Mouse (Mus musculus) kidney, adult 8-10 months (tissue): Measurements from ENCODE around the gene Cabp2.
"Not testable (repeated sequence)": the region's sequence is repeated elsewhere in the genome, so short reads cannot be mapped to it uniquely, and the experiment has no call there.

Experiments used
- DNase-seq, 2 experiments: peaks; one replicate each; pipeline ENCODE4 v3.0.0; 2022

The Cabp2 gene

DNA sequence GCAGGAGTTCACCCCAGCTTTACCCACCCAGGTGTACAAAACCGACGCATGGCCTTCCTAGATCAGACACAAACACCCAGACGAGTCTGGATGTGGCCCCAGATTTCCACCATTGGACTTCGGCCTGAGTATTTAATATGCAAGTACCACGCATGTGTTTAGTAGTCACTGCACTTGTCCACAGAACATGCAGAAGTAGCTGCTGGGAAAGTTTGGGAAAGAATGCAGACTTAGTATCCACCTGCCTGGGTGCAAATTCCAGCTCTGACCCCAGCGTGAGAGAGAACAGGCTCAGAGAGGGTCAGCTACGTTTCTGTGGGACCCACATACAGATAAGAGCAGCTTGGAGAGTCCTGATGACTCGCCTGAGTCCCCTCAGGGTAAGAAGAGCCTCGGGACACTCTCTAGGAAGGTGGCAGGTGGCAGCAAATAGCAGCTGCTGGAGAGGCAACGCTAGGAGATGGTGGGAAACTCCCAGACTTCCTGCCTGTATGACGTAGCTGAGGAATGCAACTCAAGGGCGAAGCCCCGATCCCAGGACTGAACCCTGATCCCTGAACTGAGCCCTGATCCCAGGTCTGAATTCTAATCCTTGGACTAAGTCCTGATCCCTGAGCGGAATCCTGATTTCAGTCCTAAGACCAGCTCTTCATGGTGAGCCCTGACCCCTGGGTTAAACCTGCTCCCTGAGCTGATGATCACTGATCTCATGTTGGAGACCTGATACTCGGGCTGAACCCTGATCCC, 25.3 kb upstream of the Cabp2 start:
- DNase-seq, result peak; percentile 61 to 63

DNA sequence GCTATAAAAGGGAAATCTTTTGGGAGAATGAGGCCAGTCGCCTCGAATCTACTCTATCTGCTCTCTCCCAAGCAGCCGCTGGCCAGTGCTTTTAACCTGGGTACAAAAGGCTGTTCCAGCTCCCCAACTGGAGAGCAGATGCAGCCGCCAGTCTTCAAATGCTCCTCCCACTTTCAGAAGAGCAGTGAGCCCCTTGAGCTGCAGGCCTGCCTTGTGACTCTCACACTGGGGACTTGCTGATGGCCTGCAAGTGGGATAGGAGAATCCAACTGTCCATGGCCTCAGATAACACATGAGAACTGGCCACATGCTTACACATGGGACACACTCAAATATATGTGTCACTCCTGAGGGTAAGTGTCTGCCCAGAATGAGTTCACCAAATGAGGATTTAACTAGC, 24.7 kb upstream of the Cabp2 start:
- no peak for DNase-seq

DNA sequence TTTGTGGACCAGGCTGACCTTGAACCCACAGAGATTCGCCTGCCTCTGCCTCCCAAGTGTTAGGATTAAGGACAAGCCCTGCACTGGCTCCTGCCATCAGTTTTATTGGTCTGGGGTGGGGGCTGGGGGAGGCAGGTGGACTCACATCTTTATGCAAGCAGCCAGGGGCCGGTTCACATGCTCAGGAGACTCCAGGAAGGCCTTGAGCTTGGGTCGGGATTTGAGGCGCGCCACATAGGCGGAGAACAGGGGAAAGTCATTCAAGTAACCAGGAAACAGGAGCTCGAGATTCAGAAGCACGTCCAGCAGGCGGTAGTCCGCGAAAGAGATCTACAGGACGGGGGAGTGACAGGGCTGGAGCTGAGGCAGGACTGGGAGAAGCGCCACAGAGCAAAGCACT, 24.0 kb upstream of the Cabp2 start:
- no peak for DNase-seq

DNA sequence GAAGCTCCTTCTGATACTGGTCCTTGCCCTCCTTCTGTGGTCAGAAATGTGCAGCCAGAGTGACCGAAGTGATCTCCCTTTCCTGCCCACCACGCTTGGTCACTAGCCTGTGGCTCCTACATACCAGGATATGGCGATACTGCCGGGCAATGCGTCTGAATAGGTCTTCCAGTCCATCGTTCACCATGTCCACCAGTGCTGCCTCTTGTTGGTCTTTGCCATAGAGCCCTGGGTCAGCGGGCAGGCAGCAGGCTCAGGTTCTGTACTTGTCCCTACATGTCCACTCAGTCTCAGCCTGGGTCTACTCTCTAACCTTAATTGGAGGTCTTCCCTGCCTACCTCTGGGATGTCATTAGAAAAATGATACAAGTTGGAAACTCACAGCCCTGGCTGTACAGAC, 23.4 kb upstream of the Cabp2 start:
- DNase-seq, result no peak

DNA sequence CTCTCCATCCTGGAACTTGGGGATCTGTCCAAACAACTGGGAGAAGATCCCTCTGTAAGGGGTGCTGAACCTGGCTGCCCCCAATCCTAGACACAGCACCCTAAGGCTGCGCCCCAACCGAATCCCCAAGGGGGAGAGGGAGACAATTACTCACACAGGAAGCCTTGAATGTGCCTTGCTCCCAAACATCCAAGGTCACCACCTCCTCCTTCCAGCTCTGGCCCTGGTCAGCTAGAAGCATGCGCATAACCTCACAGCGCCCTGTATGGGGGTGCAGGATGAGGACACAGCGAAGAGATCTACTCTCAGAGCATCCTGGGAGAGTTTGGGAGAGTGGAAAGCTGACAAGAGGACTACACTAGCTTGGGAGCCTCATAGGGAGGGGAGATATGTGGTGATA, 22.8 kb upstream of the Cabp2 start:
- no peak for DNase-seq

DNA sequence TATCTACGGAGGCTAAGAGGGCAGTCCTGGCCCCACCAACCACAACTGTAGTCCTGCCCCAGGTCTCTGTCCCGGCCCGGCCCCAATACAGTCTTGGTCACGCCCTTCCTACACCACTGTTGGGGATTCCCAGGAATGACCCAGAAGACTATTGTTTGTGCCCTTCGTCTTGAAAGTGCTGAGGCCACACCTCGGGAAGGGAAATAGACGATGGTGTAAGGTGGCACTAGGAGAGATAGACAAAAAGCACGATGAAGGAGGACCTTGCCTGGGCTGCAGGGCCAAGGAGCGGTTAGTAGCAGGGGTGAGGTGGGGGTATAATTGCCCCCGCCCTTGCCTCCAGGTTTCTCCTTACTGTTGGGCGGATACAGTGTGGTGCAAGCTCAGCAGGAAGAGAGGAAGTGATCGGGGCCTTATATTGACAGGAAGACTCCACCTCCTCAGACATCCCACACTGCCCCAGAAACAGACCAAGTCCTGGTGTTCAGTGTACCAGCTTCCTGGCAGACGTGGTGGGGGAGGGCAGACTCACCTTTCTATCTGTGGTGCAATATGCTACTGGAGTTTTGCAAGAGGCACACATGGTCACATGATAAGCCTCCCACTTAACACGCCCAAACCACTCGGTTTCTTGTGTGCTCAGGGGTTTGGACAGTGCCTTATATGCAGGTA, 22.2 kb upstream of the Cabp2 start, which contains the start of gene Gstp3:
Gene Gstp3, minus strand, starts transcription at position 501 of the 672 bp plus-strand sequence.
- no peak for DNase-seq

DNA sequence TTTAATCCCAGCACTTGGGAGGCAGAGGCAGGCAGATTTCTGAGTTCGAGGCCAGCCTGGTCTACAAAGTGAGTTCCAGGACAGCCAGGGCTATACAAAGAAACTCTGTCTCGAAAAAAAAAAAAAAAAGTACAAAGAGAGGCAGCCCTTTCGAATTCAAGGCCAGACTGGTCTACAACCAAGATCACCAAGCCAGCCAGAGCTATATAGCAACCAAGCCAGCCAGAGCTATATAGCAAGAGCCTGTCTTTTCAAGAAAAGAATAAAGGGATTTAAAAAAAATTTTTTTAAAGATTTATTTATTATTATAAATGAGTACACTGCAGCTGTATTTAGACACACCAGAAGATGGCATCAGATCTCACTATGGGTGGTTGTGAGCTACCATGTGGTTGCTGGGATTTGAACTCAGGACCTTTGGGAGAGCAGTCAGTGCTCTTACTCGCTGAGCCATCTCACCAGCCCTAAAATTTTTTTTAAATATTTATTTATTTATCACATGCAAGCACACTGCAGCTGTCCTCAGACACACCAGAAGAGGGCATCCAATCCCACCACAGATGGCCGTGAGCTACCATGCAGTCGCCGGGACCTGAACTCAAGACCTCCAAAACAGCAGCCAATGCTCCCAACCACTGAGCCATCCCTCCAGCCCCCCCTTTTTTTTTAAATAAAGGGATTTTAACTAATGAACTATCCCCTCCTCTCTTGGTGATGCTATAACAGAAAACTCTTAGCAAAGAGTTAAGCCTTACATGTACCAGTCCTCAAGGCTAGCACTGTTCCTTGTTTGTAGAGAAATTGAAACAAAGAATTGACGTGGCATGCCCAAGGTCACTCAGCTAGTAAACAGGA, 21.1 kb upstream of the Cabp2 start:
- DNase-seq, result not testable (repeated sequence)

DNA sequence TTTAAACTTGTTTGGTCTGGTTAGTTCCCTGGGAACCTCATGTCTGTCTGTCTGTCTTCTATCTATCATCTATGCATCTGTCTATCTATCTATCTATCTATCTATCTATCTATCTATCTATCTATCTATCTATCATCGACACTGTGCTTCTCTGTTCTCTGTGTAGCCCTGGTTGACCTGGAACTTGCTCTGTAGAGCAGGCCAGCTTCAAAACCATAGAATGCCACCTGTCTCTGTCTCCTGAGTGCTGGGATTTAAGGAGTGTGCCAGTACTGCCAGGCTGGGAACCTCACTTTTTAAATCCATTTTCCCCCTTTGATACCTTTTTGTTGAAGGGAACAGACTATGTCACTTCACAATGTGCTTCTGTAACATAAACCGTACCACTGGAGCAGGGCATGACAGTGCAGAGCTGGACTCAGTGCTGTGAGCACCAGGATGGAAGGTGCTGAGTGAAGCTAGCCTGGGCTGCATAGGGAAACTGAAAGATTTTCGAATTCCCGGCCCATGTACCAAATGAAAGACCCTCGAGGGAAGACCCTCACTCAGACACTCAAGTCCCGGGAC, 20.4 kb upstream of the Cabp2 start:
- DNase-seq, result no peak

DNA sequence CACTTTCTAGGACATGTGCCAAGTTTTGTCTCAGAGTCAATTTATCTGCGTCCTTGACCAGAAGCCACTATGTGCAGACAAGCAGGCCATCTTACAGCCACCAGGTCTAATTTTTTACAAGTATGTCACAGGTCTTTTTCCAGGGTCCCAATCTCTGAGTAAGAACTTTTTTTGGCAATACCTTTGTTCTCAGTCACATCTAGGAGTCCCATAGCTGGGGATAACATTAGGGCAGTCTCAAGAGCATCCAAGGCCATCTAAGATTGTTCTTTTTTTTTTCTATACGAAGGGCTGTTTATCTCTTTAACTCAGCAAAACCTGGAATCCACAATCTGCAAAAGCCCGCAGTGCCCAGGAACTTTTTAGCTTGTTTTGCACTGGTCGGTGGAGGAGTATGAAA, 18.0 kb upstream of the Cabp2 start:
- DNase-seq, result not testable (repeated sequence)

DNA sequence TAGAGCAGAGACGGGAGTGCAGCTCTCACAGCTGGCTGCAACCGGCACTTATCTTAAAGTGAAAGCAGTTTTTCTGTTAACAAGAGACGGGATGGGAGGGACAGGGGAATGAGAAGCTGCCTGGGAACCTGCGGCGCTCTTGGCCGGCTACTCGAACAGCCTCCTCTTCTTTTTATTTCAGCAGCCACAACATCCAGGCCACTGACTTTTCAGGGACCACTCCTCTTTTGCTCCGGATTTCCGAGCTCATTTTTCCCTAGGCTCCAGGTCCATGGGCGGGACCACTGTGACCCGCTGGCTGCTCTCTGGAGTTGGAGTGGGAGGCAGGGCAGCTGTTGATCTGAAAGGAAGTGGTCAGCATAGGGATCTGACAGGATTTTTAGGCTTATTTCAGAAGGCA, 16.9 kb upstream of the Cabp2 start:
- DNase-seq, result not testable (repeated sequence)

DNA sequence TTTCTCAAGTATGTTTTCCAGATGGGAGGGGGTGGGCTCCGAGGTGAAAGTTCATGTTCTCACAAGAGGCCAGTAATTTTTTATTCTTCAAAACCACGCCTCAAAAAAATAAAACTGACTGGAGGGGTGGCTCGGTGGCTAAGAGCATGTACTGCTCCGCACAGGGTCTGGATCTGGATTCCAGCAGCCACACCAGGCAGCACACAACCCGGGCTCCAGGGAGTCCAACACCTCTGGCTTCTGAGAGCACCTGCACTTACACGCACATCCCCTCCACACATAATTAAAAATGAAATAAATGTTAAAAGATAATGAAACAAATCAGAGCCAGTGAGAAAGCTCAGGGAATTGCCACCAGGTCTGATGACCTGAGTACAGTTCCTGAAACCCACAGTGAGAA, 15.1 kb upstream of the Cabp2 start:
- peak in 1 of 2 experiments; percentile 51 for DNase-seq

DNA sequence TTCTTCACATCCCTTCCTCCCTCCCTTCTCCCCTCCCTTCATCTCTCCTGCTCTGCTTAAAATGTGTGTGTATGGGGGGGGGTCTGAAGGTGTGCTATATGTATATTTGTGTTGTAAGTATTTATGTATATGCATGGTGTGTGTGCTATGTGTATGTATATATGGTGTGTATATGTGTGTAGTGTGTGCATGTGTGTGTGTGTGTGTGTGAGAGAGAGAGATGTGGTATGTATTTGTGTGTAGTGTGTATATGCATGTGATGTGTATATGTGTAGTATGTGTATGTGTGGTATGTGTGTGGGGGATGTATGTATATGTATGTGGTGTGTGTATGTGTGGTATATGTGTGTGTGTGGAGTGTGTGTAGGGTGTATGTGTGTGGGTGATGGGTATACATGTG, 14.5 kb upstream of the Cabp2 start:
- DNase-seq, result no peak

DNA sequence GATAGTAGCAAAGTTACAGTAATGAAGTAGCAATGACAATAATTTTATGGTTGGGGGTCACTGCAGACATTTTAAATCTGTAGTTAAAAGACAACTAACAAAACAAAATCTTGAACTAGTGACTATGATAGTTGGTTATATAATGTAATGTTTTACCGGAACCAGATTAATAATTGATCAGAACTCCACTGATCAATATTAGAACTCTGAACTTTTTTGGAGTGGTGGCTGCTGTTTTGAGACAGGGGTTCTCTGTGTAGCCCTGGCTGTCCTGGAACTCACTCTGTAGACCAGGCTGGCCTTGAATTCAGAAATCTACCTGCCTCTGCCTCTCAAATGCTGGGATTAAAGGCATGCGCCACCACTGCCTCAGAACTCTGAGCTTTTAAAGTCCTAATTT, 13.1 kb upstream of the Cabp2 start:
- not testable (repeated sequence) for DNase-seq

DNA sequence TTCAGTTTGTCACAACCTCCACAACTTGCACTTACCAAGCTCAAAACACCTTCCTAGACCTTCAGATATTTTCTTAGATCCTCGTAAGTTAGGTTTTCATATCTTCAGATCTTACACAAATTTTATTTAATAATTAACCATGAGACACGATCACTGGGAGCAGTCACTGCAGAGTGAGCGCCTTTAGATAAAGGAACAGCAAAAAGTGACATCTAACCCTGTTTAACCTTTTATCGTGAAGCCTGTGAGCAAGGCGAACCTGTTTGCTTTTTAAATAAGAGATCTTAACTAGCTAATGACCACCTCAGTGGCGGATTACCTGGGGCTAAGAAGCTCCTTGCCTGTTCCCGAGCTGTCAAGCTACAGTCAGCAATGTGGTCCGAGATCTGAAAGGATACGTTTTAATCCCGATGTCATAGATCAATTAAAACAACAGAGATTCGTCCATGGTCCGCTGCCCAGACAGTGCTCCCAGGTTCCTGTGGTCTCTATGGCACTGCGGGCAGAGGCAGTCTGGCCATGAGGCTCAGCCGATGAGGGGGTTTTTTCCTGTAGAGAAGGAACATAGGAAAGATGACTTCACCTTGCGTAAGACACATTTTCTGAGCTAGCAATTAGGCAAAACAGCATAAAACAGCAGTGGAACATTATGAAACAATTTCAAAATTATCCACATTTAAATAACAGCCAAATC, 12.5 kb upstream of the Cabp2 start:
- no peak for DNase-seq

DNA sequence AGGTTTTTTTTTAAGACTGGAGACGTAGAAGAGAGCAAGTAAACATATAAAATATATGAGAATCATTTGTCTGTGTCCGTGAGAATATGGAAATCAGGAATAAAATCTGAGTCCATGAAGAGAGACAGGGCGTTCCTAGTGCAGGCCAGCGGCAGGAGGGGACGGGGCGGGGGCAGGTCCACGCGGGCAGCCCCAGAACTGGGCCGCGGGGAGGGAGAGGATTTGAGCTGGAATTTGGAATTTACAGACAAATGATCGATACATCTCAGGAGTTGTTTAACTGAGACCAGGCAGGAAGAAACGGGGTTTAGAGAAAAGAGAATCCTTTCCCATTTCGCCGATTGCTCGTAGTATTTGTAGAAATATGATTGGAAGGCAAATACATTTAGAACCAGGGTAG, 11.1 kb upstream of the Cabp2 start:
- no peak for DNase-seq

DNA sequence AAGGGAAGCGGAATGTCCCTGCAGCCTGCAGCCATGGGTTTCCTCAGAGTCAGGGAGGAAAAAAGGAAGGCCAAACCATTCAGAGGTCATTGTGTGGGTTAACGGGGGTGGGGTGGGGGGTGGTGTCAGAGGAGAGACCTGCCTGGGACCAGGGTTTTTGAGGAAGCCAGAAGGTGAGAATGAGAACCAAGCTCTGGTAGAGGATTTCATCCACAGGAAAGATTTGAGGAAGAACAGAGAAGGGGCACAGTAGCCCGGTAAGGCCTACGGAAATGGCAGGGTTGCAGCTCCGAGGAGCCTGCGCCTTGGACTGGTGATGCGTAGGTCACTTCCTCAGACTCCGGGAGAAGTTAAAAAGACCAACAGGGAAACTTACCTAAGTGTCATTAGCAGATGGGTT, 10.6 kb upstream of the Cabp2 start:
- DNase-seq, result no peak

DNA sequence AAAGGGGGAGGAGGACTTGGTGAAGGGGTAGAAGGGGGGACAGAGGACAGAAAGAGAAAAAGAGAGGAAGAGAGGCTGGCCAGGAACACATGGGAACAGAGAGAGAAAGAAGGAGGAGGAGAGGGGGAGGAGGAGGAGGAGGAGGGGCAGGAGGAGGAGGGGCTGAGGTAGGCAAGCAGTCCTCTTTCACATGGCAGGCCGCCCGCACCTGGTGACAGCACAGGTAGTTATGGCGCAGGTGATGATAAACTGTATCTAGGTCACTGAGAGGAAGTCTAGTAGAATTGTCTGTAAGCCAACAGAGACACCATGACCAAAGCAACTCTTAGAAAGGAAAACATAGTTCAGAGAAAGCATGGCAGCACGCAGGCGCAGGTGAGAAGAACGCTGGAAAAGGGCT, 10.0 kb upstream of the Cabp2 start:
- no peak for DNase-seq

DNA sequence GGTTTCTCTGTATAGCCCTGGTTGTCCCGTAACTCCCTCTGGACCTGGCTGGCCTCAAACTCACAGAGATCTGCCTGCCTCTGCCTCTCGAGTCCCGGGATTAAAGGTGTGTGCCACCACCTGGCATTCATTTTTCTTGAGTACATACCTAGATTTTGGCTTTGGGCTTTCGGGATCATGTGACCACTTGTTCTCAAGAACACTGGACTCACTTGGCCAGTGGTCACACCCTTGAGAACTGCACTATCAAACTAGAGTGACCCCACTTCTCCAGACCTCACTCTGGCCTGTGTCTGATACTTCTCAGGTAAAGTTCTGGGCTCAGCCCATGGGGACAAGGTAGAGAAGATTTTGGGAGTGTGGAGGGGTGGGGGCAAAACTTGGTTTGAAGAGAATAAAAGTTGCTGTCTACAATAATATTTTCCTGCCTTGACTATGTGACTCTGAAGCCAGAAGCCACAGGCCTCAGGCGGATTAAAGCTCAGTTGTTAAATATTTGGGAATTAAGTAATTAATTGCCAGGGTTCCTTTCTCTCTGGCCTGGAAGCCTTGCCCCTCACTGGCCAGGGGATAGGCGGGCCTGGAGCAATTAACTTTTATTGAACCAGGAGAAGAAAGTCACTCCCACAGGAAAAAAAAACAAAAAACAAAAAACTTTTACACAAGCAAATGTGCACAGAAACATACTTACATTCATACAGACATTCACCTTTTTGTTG, 8.5 kb upstream of the Cabp2 start:
- DNase-seq, result peak; percentile 51 to 56

DNA sequence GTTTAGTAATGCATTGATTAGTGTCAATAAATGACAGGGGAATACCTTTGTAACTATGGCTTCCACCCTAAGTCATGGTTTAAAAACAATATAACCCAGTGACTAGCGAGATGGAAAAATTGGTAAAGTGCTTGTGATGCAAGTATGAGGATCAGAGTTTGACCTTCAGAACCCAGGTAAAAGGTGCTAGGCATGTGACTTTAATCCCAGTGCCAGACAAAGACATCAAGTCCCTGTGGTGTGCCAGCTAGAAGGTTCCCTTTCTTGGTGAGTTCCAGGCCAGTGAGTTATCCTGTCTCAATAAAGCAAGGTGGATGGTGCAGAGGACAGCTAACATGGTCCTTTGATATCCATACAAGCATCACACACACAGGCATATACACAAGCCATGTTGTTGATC, 5.8 kb upstream of the Cabp2 start:
- DNase-seq, result peak; percentile 56 to 66

DNA sequence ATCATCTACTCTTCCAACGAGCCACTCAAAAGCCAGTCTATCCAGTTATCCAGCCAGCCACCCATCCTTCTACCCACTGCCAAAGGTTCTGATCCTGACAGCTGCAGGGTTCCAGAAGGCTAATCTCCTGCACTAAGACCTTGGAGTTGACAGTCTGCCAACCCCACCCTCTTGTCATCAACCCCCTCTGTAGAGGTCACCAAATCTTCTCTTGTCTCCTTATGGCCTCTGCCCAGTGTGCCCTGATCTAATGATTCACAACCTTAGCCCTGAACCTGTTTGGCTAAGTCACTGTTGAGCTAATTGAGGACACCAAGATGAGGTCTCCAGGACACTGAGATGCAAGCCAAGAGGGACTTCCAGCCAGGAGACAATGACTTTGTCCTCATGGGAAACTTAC, 1.8 kb upstream of the Cabp2 start:
- no peak for DNase-seq

DNA sequence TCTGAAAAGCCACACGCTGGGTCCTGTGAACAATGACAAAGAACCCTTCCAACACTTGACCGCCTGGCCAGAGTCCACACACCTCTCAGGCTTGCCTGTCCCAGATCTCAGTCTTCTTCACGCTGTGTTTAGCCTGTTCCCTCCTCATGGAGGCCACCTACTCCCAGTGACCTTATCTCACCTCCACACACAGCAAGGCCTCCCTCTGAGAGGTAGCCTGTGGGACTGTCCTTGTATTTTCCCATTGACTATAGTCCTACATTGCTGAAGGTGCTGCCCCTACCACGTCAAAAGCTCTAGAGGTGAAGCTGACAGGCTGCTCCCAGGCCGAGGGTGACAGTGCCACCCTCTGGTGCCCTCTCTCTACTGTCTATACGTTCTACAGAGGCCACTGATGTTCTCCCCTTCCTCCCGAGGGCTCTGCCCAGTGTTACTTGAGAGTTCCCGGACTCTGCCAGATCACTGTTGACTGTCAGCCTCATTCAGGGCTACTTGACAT, 818 bp upstream of the Cabp2 start:
- DNase-seq, result no peak
